Comparison of ENCODE assay signal across 8 mouse cellular contexts in genomic region chr15:94265630-94266029, GRCm38 (mm10).
DNase-seq lines count a peak whose midpoint lies in the region; ATAC-seq lines count a peak whose summit lies in the region.

No protein-coding gene starts in this region.

- ATAC-seq in erythroid progenitor cell, adult 5-6 weeks (replicated peaks; ENCODE audit: low FRiP score, poor library complexity, severe bottlenecking), result no peak

- peak; percentile 57 for DNase-seq in CD4-positive helper T cell, adult 2 months (ENCODE audit: low read depth, low spot score)
- peak; percentile 62 for DNase-seq in R1 (ENCODE audit: low read depth, low spot score)
- peak; percentile 81 to 87 for DNase-seq in cerebellum, postnatal 25 days
- DNase-seq in gastrocnemius, postnatal 4 days (ENCODE audit: low spot score in 2 of 2), result peak; percentile 78 to 83
- peak; percentile 92 for DNase-seq in layer of hippocampus, adult 11-12 months (ENCODE audit: low spot score)
- DNase-seq in lung, postnatal 10 days, result peak; percentile 91
- peak; percentile 61 for DNase-seq in skeletal muscle tissue, adult 2 months (ENCODE audit: low read depth, low spot score)
